Mouse (Mus musculus) myocyte (in vitro differentiated cells): ENCODE results near the gene Wdfy1. TPM values are rescaled to one million over a fixed set of nuclear protein-coding genes. Genes with fewer than 3 reads are reported as not detected.

ENCODE experiments used
- H3K27me3 ChIP-seq: one replicate; pipeline ENCODE4 v1.6.1; 2011; ENCODE audit not compliant: control insufficient read depth, insufficient read depth, insufficient read length
- H3K36me3 ChIP-seq: one replicate; pipeline ENCODE4 v1.6.1; 2011; ENCODE audit not compliant: control insufficient read depth, insufficient read depth
- H3K4me2 ChIP-seq: one replicate; pipeline ENCODE4 v1.6.1; 2011; ENCODE audit warnings: low read depth, control low read depth
- H3K4me3 ChIP-seq: one replicate; pipeline ENCODE4 v1.5.1; 2011; ENCODE audit warnings: mild to moderate bottlenecking, control low read depth, moderate library complexity
- H3K79me2 ChIP-seq: one replicate; pipeline ENCODE4 v1.6.1; 2011; ENCODE audit not compliant: control insufficient read depth, insufficient read depth
- H3ac ChIP-seq: one replicate; pipeline ENCODE4 v1.6.1; 2011; ENCODE audit not compliant: control insufficient read depth, insufficient read length
- CEBPB ChIP-seq: IDR thresholded peaks from 2 replicates; pipeline ENCODE4 v1.6.1; 2011; ENCODE audit warnings: mild to moderate bottlenecking, moderate library complexity; ENCODE audit not compliant: poor library complexity, insufficient read depth, severe bottlenecking
- E2F4 ChIP-seq: IDR thresholded peaks from one replicate; pipeline ENCODE4 v1.6.1; 2011; ENCODE audit warnings: mild to moderate bottlenecking, control low read depth, moderate library complexity; ENCODE audit not compliant: insufficient read depth
- MAX ChIP-seq: IDR thresholded peaks from one replicate; pipeline ENCODE4 v1.6.1; 2011; ENCODE audit warnings: low read depth, mild to moderate bottlenecking, control low read depth
- MYOD1 ChIP-seq, 3 experiments: IDR thresholded peaks; one replicate each; pipeline ENCODE4 v1.6.1; 2011; ENCODE audit warnings: control low read depth in 2 of 3, low read depth in 2 of 3, mild to moderate bottlenecking in 2 of 3, moderate library complexity in 1 of 3; ENCODE audit not compliant: insufficient read length in 2 of 3, control insufficient read depth in 1 of 3
- MYOG ChIP-seq, 3 experiments: IDR thresholded peaks; one replicate each; pipeline ENCODE4 v1.6.1; 2011; ENCODE audit warnings: control low read depth in 2 of 3, low read depth in 2 of 3, mild to moderate bottlenecking in 2 of 3; ENCODE audit not compliant: insufficient read length in 2 of 3, control insufficient read depth in 1 of 3, insufficient read depth in 1 of 3
- POLR2A ChIP-seq: IDR thresholded peaks from one replicate; pipeline ENCODE4 v1.6.1; 2011; ENCODE audit warnings: low read depth, mild to moderate bottlenecking, control low read depth, moderate library complexity; ENCODE audit not compliant: insufficient read length
- POLR2AphosphoS2 ChIP-seq: IDR thresholded peaks from one replicate; pipeline ENCODE4 v1.6.1; 2011; ENCODE audit warnings: low read depth, control low read depth; ENCODE audit not compliant: insufficient read length
- REST ChIP-seq: IDR thresholded peaks from one replicate; pipeline ENCODE4 v1.6.1; 2011; ENCODE audit warnings: mild to moderate bottlenecking, control low read depth, moderate library complexity; ENCODE audit not compliant: insufficient read depth, insufficient read length
- SRF ChIP-seq: IDR thresholded peaks from one replicate; pipeline ENCODE4 v1.6.1; 2011; ENCODE audit warnings: low read depth; ENCODE audit not compliant: control insufficient read depth, insufficient read length
- TCF12 ChIP-seq: IDR thresholded peaks from one replicate; pipeline ENCODE4 v1.6.1; 2011; ENCODE audit warnings: mild to moderate bottlenecking, control low read depth; ENCODE audit not compliant: poor library complexity, insufficient read depth, severe bottlenecking
- TCF3 ChIP-seq: IDR thresholded peaks from one replicate; pipeline ENCODE4 v1.6.1; 2011; ENCODE audit warnings: low read depth, control low read depth; ENCODE audit not compliant: insufficient read length
- USF1 ChIP-seq: IDR thresholded peaks from one replicate; pipeline ENCODE4 v1.6.1; 2011; ENCODE audit warnings: low read depth, mild to moderate bottlenecking, control low read depth, moderate library complexity
- polyA plus RNA-seq: library from polyadenylated mRNA; unstranded; fragments of >200 nt; fragmentation: generic; extraction: Trizol; gene quantifications from one replicate; pipeline ENCODE4 v1.2.1, GENCODE M21; 2012; ENCODE audit warnings: missing spikeins

The Wdfy1 gene
- polyA plus RNA-seq, 1 experiment = 28.6 TPM

GRCm38 (mm10) chr1:79797084-79797483 lies 21.1 kb upstream of the Wdfy1 start:
- TF ChIP-seq SRF = no peak
- TF ChIP-seq MYOG (IDR thresholded peaks at IDR 0.05; ENCODE audit: control insufficient read depth in 1 of 3, insufficient read depth in 1 of 3, insufficient read length in 2 of 3, low read depth in 2 of 3) = no peak
- no peak for TF ChIP-seq REST
- no peak for TF ChIP-seq POLR2AphosphoS2
- no peak for TF ChIP-seq MYOD1 (IDR thresholded peaks at IDR 0.05; ENCODE audit: control insufficient read depth in 1 of 3, insufficient read length in 2 of 3, low read depth in 2 of 3)
- TF ChIP-seq MAX = no peak
- TF ChIP-seq E2F4 = no peak
- TF ChIP-seq USF1 = no peak
- TF ChIP-seq TCF12 = no peak
- TF ChIP-seq POLR2A = no peak
- TF ChIP-seq TCF3 = no peak
- no peak for TF ChIP-seq CEBPB
- Histone ChIP-seq H3K4me2 (no peak overlapping the region), H3K27me3 (no peaks in the 10 kb centered on the region), H3K36me3 (no peaks in the 10 kb centered on the region), H3ac (no peak overlapping the region), H3K4me3 (no peak overlapping the region), H3K79me2 (no peaks in the 10 kb centered on the region)

DNA sequence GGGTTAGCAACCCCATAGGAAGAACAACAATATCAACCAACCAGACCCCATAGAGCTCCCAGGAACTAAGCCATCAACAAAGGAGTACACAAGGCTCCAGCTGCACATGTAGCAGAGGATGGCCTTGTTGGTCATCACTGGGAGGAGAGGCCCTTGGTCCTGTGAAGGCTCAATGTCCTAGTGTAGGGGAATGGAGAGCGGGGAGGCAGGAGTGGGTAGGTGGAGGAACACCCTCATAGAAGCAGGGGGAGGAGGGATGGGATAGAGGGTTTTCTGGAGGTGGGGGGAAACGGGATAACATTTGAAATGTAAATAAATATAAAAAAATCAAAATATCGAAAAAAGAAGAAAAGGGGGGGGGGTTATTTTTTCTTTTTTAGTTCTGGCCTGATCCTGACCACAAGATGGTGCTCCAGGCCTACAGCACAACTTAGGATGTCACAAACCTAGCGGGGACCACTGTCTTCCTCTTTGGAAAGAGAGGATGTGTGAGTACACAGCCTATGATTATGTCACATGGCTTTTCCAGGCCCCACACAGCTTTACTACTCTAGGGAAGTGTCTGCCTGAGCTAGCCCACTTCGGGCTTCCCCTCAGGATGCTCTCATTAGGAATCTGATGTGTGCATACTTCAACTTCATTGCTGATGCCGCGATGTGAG lies 10.5 kb upstream of the Wdfy1 start:
- Histone ChIP-seq H3K36me3 (peaks cover 16% of the 10 kb centered on the region), H3K4me3 (no peak overlapping the region), H3ac (no peak overlapping the region), H3K79me2 (no peaks in the 10 kb centered on the region), H3K4me2 (no peak overlapping the region), H3K27me3 (no peaks in the 10 kb centered on the region)
- no peak for TF ChIP-seq POLR2AphosphoS2
- no peak for TF ChIP-seq TCF12
- TF ChIP-seq SRF = no peak
- no peak for TF ChIP-seq E2F4
- TF ChIP-seq POLR2A = no peak
- TF ChIP-seq MYOD1 (IDR thresholded peaks at IDR 0.05; ENCODE audit: control insufficient read depth in 1 of 3, insufficient read length in 2 of 3, low read depth in 2 of 3) = no peak
- TF ChIP-seq MAX = no peak
- no peak for TF ChIP-seq REST
- TF ChIP-seq MYOG (IDR thresholded peaks at IDR 0.05; ENCODE audit: control insufficient read depth in 1 of 3, insufficient read depth in 1 of 3, insufficient read length in 2 of 3, low read depth in 2 of 3) = no peak
- no peak for TF ChIP-seq TCF3
- no peak for TF ChIP-seq CEBPB
- TF ChIP-seq USF1 = no peak

- H3K36me3 ChIP-seq = peaks cover 31% of the 10 kb centered on the region
- no peak overlapping the region for H3K4me2 ChIP-seq
- TF ChIP-seq POLR2A (no peak), USF1 (no peak), POLR2AphosphoS2 (no peak), TCF12 (no peak), CEBPB (no peak), MAX (no peak), SRF (no peak), MYOG (IDR thresholded peaks at IDR 0.05; ENCODE audit: control insufficient read depth in 1 of 3, insufficient read depth in 1 of 3, insufficient read length in 2 of 3, low read depth in 2 of 3) (no peak), REST (no peak), E2F4 (no peak), TCF3 (no peak), MYOD1 (IDR thresholded peaks at IDR 0.05; ENCODE audit: control insufficient read depth in 1 of 3, insufficient read length in 2 of 3, low read depth in 2 of 3) (no peak)
- no peak overlapping the region for H3K4me3 ChIP-seq
- H3ac ChIP-seq = no peak overlapping the region
- no peaks in the 10 kb centered on the region for H3K27me3 ChIP-seq
- H3K79me2 ChIP-seq = no peaks in the 10 kb centered on the region
These were observed 6.5 kb upstream of the Wdfy1 start for GRCm38 (mm10) chr1:79782433-79782832.

DNA sequence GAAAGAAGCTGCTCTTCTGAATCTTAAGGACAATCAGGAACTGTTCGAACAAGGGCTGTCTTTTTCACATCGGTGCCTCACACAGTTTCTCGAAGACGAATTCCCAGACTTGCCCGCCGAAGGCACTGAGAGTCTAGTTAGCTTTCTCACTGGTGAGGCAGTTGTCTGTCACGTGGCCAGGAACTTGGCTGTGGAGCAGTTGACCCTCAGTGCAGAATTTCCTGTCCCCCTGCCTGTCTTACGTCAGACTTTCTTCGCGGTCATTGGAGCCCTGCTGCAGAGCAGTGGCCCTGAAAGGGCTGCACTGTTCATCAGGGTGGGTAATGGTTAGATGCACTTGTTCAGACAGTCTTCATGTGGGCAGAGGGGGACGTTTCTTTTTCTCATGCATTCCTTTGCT lies 2.1 kb upstream of the Wdfy1 start:
- TF ChIP-seq TCF12 = no peak
- no peak for TF ChIP-seq MAX
- no peak for TF ChIP-seq MYOG (IDR thresholded peaks at IDR 0.05; ENCODE audit: control insufficient read depth in 1 of 3, insufficient read depth in 1 of 3, insufficient read length in 2 of 3, low read depth in 2 of 3)
- no peak for TF ChIP-seq USF1
- TF ChIP-seq POLR2AphosphoS2 = no peak
- no peak for TF ChIP-seq MYOD1 (IDR thresholded peaks at IDR 0.05; ENCODE audit: control insufficient read depth in 1 of 3, insufficient read length in 2 of 3, low read depth in 2 of 3)
- no peak for TF ChIP-seq REST
- no peak for TF ChIP-seq E2F4
- no peak for TF ChIP-seq CEBPB
- no peak for TF ChIP-seq POLR2A
- TF ChIP-seq TCF3 = no peak
- TF ChIP-seq SRF = no peak

More for the DNA sequence above, 2.1 kb upstream of the Wdfy1 start:
- Histone ChIP-seq H3K36me3 (peaks cover 30% of the 10 kb centered on the region), H3K4me2 (no peak overlapping the region), H3K27me3 (no peaks in the 10 kb centered on the region), H3K79me2 (peaks cover 13% of the 10 kb centered on the region), H3K4me3 (no peak overlapping the region), H3ac (no peak overlapping the region)
